Mouse (Mus musculus) CH12.LX (cell line): ENCODE measurements around the gene Ppp2r5c. TPM values are rescaled to one million over a fixed set of nuclear protein-coding genes. Genes with fewer than 3 reads are reported as not detected.

Experiments
- DNase-seq: peaks from one replicate; pipeline ENCODE4 v3.0.0-alpha.2; 2013; ENCODE audit errors: extremely low read depth
- H3K27ac ChIP-seq: 2 replicates; pipeline ENCODE4 v1.5.1; 2012; ENCODE audit warnings: low read depth, mild to moderate bottlenecking, control low read depth, moderate library complexity; ENCODE audit not compliant: insufficient read depth
- H3K27me3 ChIP-seq: replicated peaks from 2 replicates; pipeline ENCODE3; 2012; ENCODE audit warnings: inconsistent platforms
- H3K36me3 ChIP-seq, 2 experiments: replicated peaks in 1 of 2; 2 replicates each; pipeline versions ENCODE3 to v1.6.1; 2012; ENCODE audit warnings: inconsistent platforms in 1 of 2, low read length in 1 of 2, mild to moderate bottlenecking in 1 of 2, mixed read lengths in 1 of 2, moderate library complexity in 1 of 2; ENCODE audit not compliant: control insufficient read depth in 1 of 2, insufficient read depth in 1 of 2
- H3K4me1 ChIP-seq, 2 experiments: 2 replicates each; pipeline ENCODE4 v1.6.1; 2012; ENCODE audit warnings: inconsistent platforms in 1 of 2, moderate library complexity in 1 of 2; ENCODE audit not compliant: insufficient read depth in 2 of 2, control insufficient read depth in 1 of 2
- H3K4me2 ChIP-seq: 2 replicates; pipeline ENCODE4 v1.6.1; 2012; ENCODE audit warnings: low read depth, mild to moderate bottlenecking, control low read depth; ENCODE audit not compliant: poor library complexity, insufficient read depth, severe bottlenecking
- H3K4me3 ChIP-seq, 3 experiments: fragments of 150-350 bp in 1 of 3; sonication (generic) in 1 of 3; replicated peaks in 1 of 3; 2 replicates each; pipeline versions ENCODE3 to v1.5.1; 2011 to 2012; ENCODE audit warnings: low read depth in 2 of 3, low read length in 2 of 3, mild to moderate bottlenecking in 2 of 3, moderate library complexity in 2 of 3, control low read depth in 1 of 3, improper control_type of control experiment in 1 of 3, inconsistent platforms in 1 of 3, mixed read lengths in 1 of 3; ENCODE audit not compliant: poor library complexity in 1 of 3
- H3K79me2 ChIP-seq: replicated peaks from 2 replicates; pipeline ENCODE4 v1.6.1; 2012; ENCODE audit warnings: mild to moderate bottlenecking, moderate library complexity; ENCODE audit not compliant: control insufficient read depth, poor library complexity, insufficient read depth, severe bottlenecking; ENCODE audit errors: extremely low read depth
- H3K9ac ChIP-seq: 2 replicates; pipeline ENCODE4 v1.6.1; 2012; ENCODE audit warnings: low read depth, mild to moderate bottlenecking, control low read depth, moderate library complexity; ENCODE audit not compliant: insufficient read depth
- H3K9me3 ChIP-seq: replicated peaks from 2 replicates; pipeline ENCODE3; 2012; ENCODE audit warnings: low read length, inconsistent platforms, mixed read lengths
- BHLHE40 ChIP-seq: IDR thresholded peaks from 2 replicates; pipeline ENCODE4 v1.6.1; 2011; ENCODE audit warnings: mild to moderate bottlenecking, low read depth, low read length, improper control_type of control experiment
- CHD1 ChIP-seq: IDR thresholded peaks from 2 replicates; pipeline ENCODE4 v1.6.1; 2012; ENCODE audit warnings: low read depth, low read length, improper control_type of control experiment, inconsistent platforms
- CHD2 ChIP-seq: IDR thresholded peaks from 2 replicates; pipeline ENCODE4 v1.6.1; 2011; ENCODE audit warnings: low read length, improper control_type of control experiment
- CTCF ChIP-seq, 2 experiments: IDR thresholded peaks in 1 of 2; conservative IDR thresholded peaks in 1 of 2; 2 replicates each; pipeline ENCODE4 v1.5.1; 2011 to 2012; ENCODE audit warnings: low read depth in 2 of 2, low read length in 2 of 2, improper control_type of control experiment in 1 of 2, inconsistent platforms in 1 of 2, mild to moderate bottlenecking in 1 of 2, moderate library complexity in 1 of 2
- E2F4 ChIP-seq: IDR thresholded peaks from 2 replicates; pipeline ENCODE4 v1.6.1; 2011; ENCODE audit warnings: low read depth, low read length, improper control_type of control experiment; ENCODE audit not compliant: insufficient replicate concordance
- ELF1 ChIP-seq: IDR thresholded peaks from 2 replicates; pipeline ENCODE4 v1.6.1; 2014; ENCODE audit warnings: low read depth, mild to moderate bottlenecking, inconsistent platforms, low read length, improper control_type of control experiment
- EP300 ChIP-seq: IDR thresholded peaks from 2 replicates; pipeline ENCODE4 v1.6.1; 2011; ENCODE audit warnings: low read length, improper control_type of control experiment
- GABPA ChIP-seq: IDR thresholded peaks from 2 replicates; pipeline ENCODE4 v1.6.1; 2012; ENCODE audit warnings: low read depth, low read length, improper control_type of control experiment, inconsistent platforms; ENCODE audit not compliant: insufficient replicate concordance
- HCFC1 ChIP-seq: IDR thresholded peaks from 2 replicates; pipeline ENCODE4 v1.6.1; 2012; ENCODE audit warnings: low read depth, mild to moderate bottlenecking, inconsistent platforms, low read length, improper control_type of control experiment
- IRF4 ChIP-seq: IDR thresholded peaks from 2 replicates; pipeline ENCODE4 v1.6.1; 2014; ENCODE audit warnings: low read depth, mild to moderate bottlenecking, inconsistent platforms, low read length, improper control_type of control experiment
- JUND ChIP-seq: conservative IDR thresholded peaks from 2 replicates; pipeline ENCODE4 v1.6.1; 2011; ENCODE audit warnings: low read depth, low read length, improper control_type of control experiment
- KAT2A ChIP-seq: IDR thresholded peaks from 2 replicates; pipeline ENCODE4 v1.6.1; 2012; ENCODE audit warnings: low read length, improper control_type of control experiment, inconsistent platforms; ENCODE audit not compliant: insufficient replicate concordance
- MAFK ChIP-seq: IDR thresholded peaks from 2 replicates; pipeline ENCODE4 v1.6.1; 2011; ENCODE audit warnings: low read length, improper control_type of control experiment; ENCODE audit not compliant: insufficient replicate concordance
- MAX ChIP-seq: IDR thresholded peaks from 2 replicates; pipeline ENCODE4 v1.6.1; 2011; ENCODE audit warnings: low read length, improper control_type of control experiment
- MEF2A ChIP-seq: IDR thresholded peaks from 2 replicates; pipeline ENCODE4 v1.6.1; 2014; ENCODE audit warnings: low read depth, mild to moderate bottlenecking, inconsistent platforms, low read length, improper control_type of control experiment, borderline replicate concordance
- MXI1 ChIP-seq: IDR thresholded peaks from 2 replicates; pipeline ENCODE4 v1.6.1; 2011; ENCODE audit warnings: mild to moderate bottlenecking, low read depth, low read length, improper control_type of control experiment
- MYC ChIP-seq: IDR thresholded peaks from 2 replicates; pipeline ENCODE4 v1.6.1; 2011; ENCODE audit warnings: low read depth, mild to moderate bottlenecking, improper control_type of control experiment, low read length
- NELFE ChIP-seq: IDR thresholded peaks from 2 replicates; pipeline ENCODE4 v1.6.1; 2011; ENCODE audit warnings: low read depth, low read length, improper control_type of control experiment
- NRF1 ChIP-seq: IDR thresholded peaks from 2 replicates; pipeline ENCODE4 v1.6.1; 2014; ENCODE audit warnings: low read depth, mild to moderate bottlenecking, inconsistent platforms, low read length, improper control_type of control experiment, moderate library complexity
- POLR2A ChIP-seq: IDR thresholded peaks from 2 replicates; pipeline ENCODE4 v1.6.1; 2011; ENCODE audit warnings: low read depth, mild to moderate bottlenecking, improper control_type of control experiment, low read length
- POLR2AphosphoS2 ChIP-seq: IDR thresholded peaks from 2 replicates; pipeline ENCODE4 v1.6.1; 2011; ENCODE audit warnings: low read depth, low read length, improper control_type of control experiment
- RAD21 ChIP-seq: IDR thresholded peaks from 2 replicates; pipeline ENCODE4 v1.6.1; 2011; ENCODE audit warnings: low read depth, mild to moderate bottlenecking, low read length, improper control_type of control experiment, moderate library complexity
- RCOR1 ChIP-seq: conservative IDR thresholded peaks from 2 replicates; pipeline ENCODE4 v1.6.1; 2012; ENCODE audit warnings: low read depth, mild to moderate bottlenecking, inconsistent platforms, low read length, improper control_type of control experiment
- SIN3A ChIP-seq: IDR thresholded peaks from 2 replicates; pipeline ENCODE4 v1.6.1; 2012; ENCODE audit warnings: low read length, improper control_type of control experiment, inconsistent platforms
- SMC3 ChIP-seq: IDR thresholded peaks from 2 replicates; pipeline ENCODE4 v1.6.1; 2011; ENCODE audit warnings: low read depth, low read length, improper control_type of control experiment
- TBP ChIP-seq: conservative IDR thresholded peaks from 2 replicates; pipeline ENCODE4 v1.6.1; 2011; ENCODE audit warnings: low read depth, low read length, improper control_type of control experiment
- TCF12 ChIP-seq: IDR thresholded peaks from 2 replicates; pipeline ENCODE4 v1.6.1; 2014; ENCODE audit warnings: low read depth, mild to moderate bottlenecking, inconsistent platforms, low read length, improper control_type of control experiment
- UBTF ChIP-seq: IDR thresholded peaks from 2 replicates; pipeline ENCODE4 v1.6.1; 2012; ENCODE audit warnings: low read depth, mild to moderate bottlenecking, inconsistent platforms, low read length, improper control_type of control experiment, moderate library complexity
- ZC3H11A ChIP-seq: IDR thresholded peaks from 2 replicates; pipeline ENCODE4 v1.6.1; 2012; ENCODE audit warnings: low read depth, mild to moderate bottlenecking, inconsistent platforms, low read length, improper control_type of control experiment
- ZKSCAN1 ChIP-seq: IDR thresholded peaks from 2 replicates; pipeline ENCODE4 v1.6.1; 2012; ENCODE audit warnings: low read depth, inconsistent platforms, low read length, improper control_type of control experiment, borderline replicate concordance
- ZNF384 ChIP-seq: IDR thresholded peaks from 2 replicates; pipeline ENCODE4 v1.6.1; 2012; ENCODE audit warnings: low read depth, low read length, improper control_type of control experiment, inconsistent platforms
- dilution Hi-C: fragments of 300-500 bp; cut with MboI; formaldehyde crosslinking; loops from 2 replicates; pipeline ENCODE4 v1.14.3; 2020; ENCODE audit warnings: low sequenced_read_pairs; ENCODE audit not compliant: extremely low pct_unique_long_range_greater_than_20kb, extremely low pct_ligation_motif_present
- in situ Hi-C: fragments of 300-500 bp; cut with MboI; formaldehyde crosslinking; loops from 3 replicates; pipeline ENCODE4 v1.14.3; 2019; ENCODE audit warnings: low sequenced_read_pairs, low pct_ligation_motif_present, low pct_unique_long_range_greater_than_20kb, mixed read lengths
- polyA plus RNA-seq: library from polyadenylated mRNA; unstranded; fragments of >175 nt; gene quantifications from 2 replicates; pipeline ENCODE4 v1.2.1, GENCODE M21; 2012; ENCODE audit warnings: low read depth; ENCODE audit not compliant: insufficient read length
- total RNA-seq, 2 experiments: library from RNA; depleted of rRNA; stranded (reverse); fragments of 300-350 nt in 1 of 2; fragments of >200 nt in 1 of 2; gene quantifications; 2 replicates each; pipeline ENCODE4 v1.2.3; 2012 to 2014

Gene Ppp2r5c
- total and polyA plus RNA-seq, 3 experiments: 71.6 to 111 (median 97.7) TPM

DNA sequence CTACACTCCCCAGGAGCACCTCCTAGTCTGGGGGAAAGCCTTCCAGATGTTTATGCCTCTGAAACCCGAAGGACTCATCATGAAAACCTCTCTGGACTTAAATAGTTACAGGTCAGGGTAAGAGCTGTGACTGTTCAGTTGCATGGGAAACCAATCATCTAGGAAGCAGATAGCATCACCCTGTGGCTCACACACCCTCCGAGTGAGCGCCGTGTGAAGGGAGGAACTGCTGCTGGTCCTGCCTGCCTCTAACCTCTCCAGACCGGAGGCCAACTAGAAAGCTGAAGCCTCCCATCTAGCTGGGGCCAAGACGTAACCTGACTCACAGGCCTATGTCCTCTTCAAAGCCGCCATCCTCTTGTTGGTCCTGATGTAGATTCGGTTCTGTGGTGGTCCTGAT is 53.2 kb downstream of the Ppp2r5c start:
- Histone ChIP-seq H3K4me3 (peak overlapping the region in 1 of 3 experiments; percentile 62), H3K4me2 (no peak overlapping the region), H3K4me1 (peaks cover 34 to 77% of the 10 kb centered on the region in 2 experiments), H3K27me3 (no peaks in the 10 kb centered on the region), H3K79me2 (peaks cover 84% of the 10 kb centered on the region), H3K27ac (no peak overlapping the region; the same call in 1 of the 2 replicates), H3K9me3 (no peaks in the 10 kb centered on the region), H3K36me3 (peaks cover 0 to 27% of the 10 kb centered on the region in 2 experiments), H3K9ac (0 out of 2 replicates have a peak overlapping the region, but pooled peaks have one; percentile 59)
- dilution Hi-C loops: no loop called here
- TF ChIP-seq TBP: no peak
- no peak for TF ChIP-seq SMC3
- TF ChIP-seq NELFE: no peak
- in situ Hi-C loops: no loop called here
- no peak for DNase-seq

DNA sequence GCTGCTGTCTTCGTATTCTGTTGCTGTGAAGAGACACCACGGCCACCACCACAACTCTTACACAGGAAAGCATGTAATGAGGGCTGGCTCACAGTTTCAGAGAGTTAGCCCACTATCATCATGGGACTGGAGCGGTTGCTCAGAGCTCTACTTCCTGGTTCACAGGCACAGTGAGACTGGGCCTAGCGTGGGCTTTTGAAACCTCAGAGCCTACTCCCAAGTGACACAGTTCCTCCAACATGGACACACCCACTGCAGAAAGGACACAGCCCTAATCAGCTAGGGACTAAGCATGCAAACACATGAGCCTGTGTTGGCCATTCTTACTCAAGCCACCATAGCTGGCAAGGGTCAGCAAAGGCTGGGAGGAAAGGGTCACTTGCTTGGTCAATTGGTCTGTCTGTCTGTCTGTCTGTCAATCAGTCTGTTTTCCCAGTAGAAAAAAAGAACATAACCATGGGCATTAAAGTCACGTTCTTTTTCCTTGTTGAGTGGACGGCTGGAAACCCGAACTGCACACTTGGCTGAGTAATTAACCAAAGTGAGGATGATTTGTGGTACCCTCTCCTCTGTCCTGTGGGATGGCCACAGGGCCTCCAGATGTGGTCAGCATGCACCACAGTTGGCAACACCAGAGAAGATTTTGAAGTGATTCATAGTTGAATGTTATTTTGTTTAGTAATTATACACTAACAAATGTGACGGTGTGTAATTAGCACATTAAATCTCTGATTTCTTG is 56.7 kb downstream of the Ppp2r5c start:
- Histone ChIP-seq H3K36me3 (peaks cover 0 to 42% of the 10 kb centered on the region in 2 experiments), H3K4me1 (peaks cover 41 to 80% of the 10 kb centered on the region in 2 experiments), H3K79me2 (peaks cover 70% of the 10 kb centered on the region), H3K4me3 (peak overlapping the region in 1 of 3 experiments; percentile 15), H3K9me3 (no peaks in the 10 kb centered on the region), H3K27me3 (no peaks in the 10 kb centered on the region), H3K27ac (no peak overlapping the region), H3K9ac (no peak overlapping the region), H3K4me2 (peak overlapping the region; percentile 38)
- in situ Hi-C loops: no loop called here
- dilution Hi-C loops: no loop called here
- peak; percentile 81 for DNase-seq
- TF ChIP-seq ZKSCAN1 (no peak), E2F4 (no peak), CTCF (conservative IDR thresholded peaks at IDR 0.05 in 1 of 2, IDR thresholded peaks at IDR 0.05 in 1 of 2; ENCODE audit: low read depth in 2 of 2, low read length in 2 of 2) (no peak; a peak in 1 of 4 replicates), MYC (peak; percentile 65; the same call in 1 of the 2 replicates), TBP (0 out of 2 replicates have a peak, but pooled peaks have one; percentile 22), GABPA (no peak), POLR2A (peak; percentile 36; the same call in 1 of the 2 replicates), MAX (peak; percentile 57; the same call in 1 of the 2 replicates), ZNF384 (no peak), MEF2A (no peak), EP300 (peak; percentile 17; the same call in 1 of the 2 replicates), RCOR1 (no peak), MAFK (no peak), NELFE (no peak), TCF12 (no peak), IRF4 (peak; percentile 48), HCFC1 (0 out of 2 replicates have a peak, but pooled peaks have one; percentile 18), JUND (no peak), UBTF (no peak), MXI1 (peak; percentile 81), CHD2 (no peak), SIN3A (0 out of 2 replicates have a peak, but pooled peaks have one; percentile 50), NRF1 (no peak), POLR2AphosphoS2 (no peak), KAT2A (no peak), ZC3H11A (no peak), ELF1 (peak; percentile 92), BHLHE40 (0 out of 2 replicates have a peak, but pooled peaks have one; percentile 8), CHD1 (no peak), SMC3 (no peak), RAD21 (no peak)
